Mouse (Mus musculus) liver, embryonic 13.5 days (tissue): ENCODE measurements around the gene Atp8a2. TPM values are rescaled to one million over a fixed set of nuclear protein-coding genes. Genes with fewer than 3 reads are reported as not detected.
"Not testable (repeated sequence)": the region's sequence is repeated elsewhere in the genome, so short reads cannot be mapped to it uniquely, and the experiment has no call there.

Source experiments
- ATAC-seq: fragments of 200-750 bp; cut with Nextera tagmentation; 2 replicates; pipeline ENCODE4 v1.8.0; 2017; ENCODE audit warnings: low read depth, mild to moderate bottlenecking, moderate number of reproducible peaks, moderate library complexity
- DNase-seq: peaks from one replicate; pipeline ENCODE4 v3.0.0; 2022
- H3K27ac ChIP-seq: fragments of 300-500 bp; sonication (generic); 2 replicates; pipeline ENCODE4 v1.5.1; 2015; ENCODE audit warnings: moderate library complexity, mild to moderate bottlenecking, inconsistent platforms
- H3K27me3 ChIP-seq: fragments of 300-500 bp; sonication (generic); 2 replicates; pipeline ENCODE4 v1.6.1; 2015; ENCODE audit warnings: mild to moderate bottlenecking, inconsistent platforms
- H3K36me3 ChIP-seq: fragments of 300-500 bp; sonication (generic); 2 replicates; pipeline ENCODE4 v1.6.1; 2015; ENCODE audit warnings: mild to moderate bottlenecking, inconsistent platforms
- H3K4me1 ChIP-seq: fragments of 300-500 bp; sonication (generic); replicated peaks from 2 replicates; pipeline ENCODE4 v1.6.1; 2015; ENCODE audit warnings: inconsistent platforms
- H3K4me2 ChIP-seq: fragments of 300-500 bp; sonication (generic); 2 replicates; pipeline ENCODE4 v1.6.1; 2015; ENCODE audit warnings: inconsistent platforms, mild to moderate bottlenecking, moderate library complexity
- H3K4me3 ChIP-seq: fragments of 300-500 bp; sonication (generic); replicated peaks from 2 replicates; pipeline ENCODE4 v1.5.1; 2015; ENCODE audit warnings: mild to moderate bottlenecking, inconsistent platforms
- H3K9ac ChIP-seq: fragments of 300-500 bp; sonication (generic); 2 replicates; pipeline ENCODE4 v1.6.1; 2015; ENCODE audit warnings: mild to moderate bottlenecking, inconsistent platforms
- H3K9me3 ChIP-seq: fragments of 300-500 bp; sonication (generic); replicated peaks from 2 replicates; pipeline ENCODE4 v1.6.1; 2016; ENCODE audit warnings: inconsistent platforms
- WGBS: fragments of 180-500 bp; shearing (Covaris S2); methylation state at CpG from one replicate; pipeline ENCODE4 v1.1.7; 2015; ENCODE audit not compliant: insufficient replicate concordance; 5-methylcytosine and 5-hydroxymethylcytosine counted together
- polyA plus RNA-seq: library from polyadenylated mRNA; unstranded; fragments of >200 nt; fragmentation: Nextera tagmentation; extraction: Ambion mirVana; gene quantifications from 2 replicates; pipeline ENCODE4 v1.2.1, GENCODE M21; 2015

Gene Atp8a2
- polyA plus RNA-seq, 1 experiment from 2014 or later = 1.8 TPM

DNA sequence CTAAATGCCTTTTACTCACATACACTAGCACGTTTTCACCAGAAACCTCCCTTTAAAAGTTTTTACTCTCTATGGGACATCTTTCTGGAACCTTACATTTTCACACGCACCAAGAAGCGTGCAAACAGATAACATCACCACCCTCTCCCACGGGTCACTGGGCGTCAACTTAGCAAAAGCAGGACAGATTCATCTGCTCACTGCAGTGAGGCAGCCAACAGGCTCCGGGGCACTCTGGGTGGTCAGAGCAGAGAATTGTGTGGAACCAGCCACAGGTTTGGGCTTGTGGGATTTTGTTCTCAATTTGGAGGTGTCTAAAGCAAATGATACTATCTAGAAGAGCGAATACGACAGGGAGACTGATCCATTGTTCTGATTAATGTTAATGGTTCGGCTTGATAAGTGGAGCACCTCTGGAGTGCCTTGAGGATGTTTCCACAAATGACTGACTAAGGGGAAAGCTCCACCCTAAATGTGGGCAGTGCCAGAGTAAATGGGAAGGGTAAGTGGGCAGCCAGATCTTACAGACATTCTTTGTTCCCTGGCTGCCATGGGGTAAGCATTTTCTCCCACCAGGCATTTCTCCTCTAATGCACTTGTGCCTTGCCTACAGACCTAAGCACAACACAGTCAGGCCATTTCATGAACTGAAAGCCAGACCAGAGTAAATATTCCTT, 236.6 kb downstream of the Atp8a2 start:
- H3K9me3 ChIP-seq = no peaks in the 10 kb centered on the region
- H3K36me3 ChIP-seq = no peaks in the 10 kb centered on the region
- H3K4me3 ChIP-seq = no peak overlapping the region
- no peaks in the 10 kb centered on the region for H3K4me1 ChIP-seq
- ATAC-seq (no peak), DNase-seq (no peak)
- H3K27me3 ChIP-seq = no peaks in the 10 kb centered on the region
- no peak overlapping the region for H3K27ac ChIP-seq
- no peak overlapping the region for H3K9ac ChIP-seq
- no peak overlapping the region for H3K4me2 ChIP-seq
- WGBS = 61% methylated on average over 9 of the region's 9 CpGs

- no peaks in the 10 kb centered on the region for H3K9me3 ChIP-seq
- WGBS = 57% methylated on average over 8 of the region's 8 CpGs
- no peak for DNase-seq
- no peaks in the 10 kb centered on the region for H3K27me3 ChIP-seq
- H3K4me2 ChIP-seq = no peak overlapping the region
- H3K9ac ChIP-seq = no peak overlapping the region
- no peaks in the 10 kb centered on the region for H3K4me1 ChIP-seq
- no peak overlapping the region for H3K4me3 ChIP-seq
- ATAC-seq = no peak
- H3K36me3 ChIP-seq = no peaks in the 10 kb centered on the region
- no peak overlapping the region for H3K27ac ChIP-seq
These were observed 237.3 kb downstream of the Atp8a2 start for GRCm38 (mm10) chr14:59959723-59960122.

DNA sequence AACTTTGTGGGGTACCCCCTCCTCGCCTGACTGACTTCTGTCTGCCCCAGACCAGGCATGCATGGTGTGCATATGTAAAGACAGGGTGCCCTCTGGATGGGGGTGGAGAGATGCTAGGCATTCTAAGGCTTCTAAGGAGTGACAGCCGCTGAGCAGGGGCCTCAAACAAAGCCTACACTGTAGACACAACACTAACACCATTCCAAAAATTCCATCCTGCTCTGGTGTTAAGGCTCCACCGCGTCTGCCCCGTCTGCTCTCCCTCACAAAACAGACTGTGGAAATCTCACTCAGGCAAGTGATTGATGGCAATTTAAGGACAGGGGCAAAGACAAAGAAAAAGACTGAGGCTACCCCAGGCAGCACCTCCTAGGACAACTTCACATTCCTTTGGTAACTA, 247.0 kb downstream of the Atp8a2 start:
- ATAC-seq (no peak), DNase-seq (no peak)
- Histone ChIP-seq H3K27me3 (no peaks in the 10 kb centered on the region), H3K36me3 (no peaks in the 10 kb centered on the region), H3K4me2 (no peak overlapping the region), H3K4me3 (no peak overlapping the region), H3K4me1 (no peaks in the 10 kb centered on the region), H3K9ac (no peak overlapping the region), H3K9me3 (0 out of 2 replicates have a peak, but pooled peaks cover 2% of the 10 kb centered on the region), H3K27ac (no peak overlapping the region)
- 35% methylated on average over 5 of the region's 5 CpGs for WGBS

DNA sequence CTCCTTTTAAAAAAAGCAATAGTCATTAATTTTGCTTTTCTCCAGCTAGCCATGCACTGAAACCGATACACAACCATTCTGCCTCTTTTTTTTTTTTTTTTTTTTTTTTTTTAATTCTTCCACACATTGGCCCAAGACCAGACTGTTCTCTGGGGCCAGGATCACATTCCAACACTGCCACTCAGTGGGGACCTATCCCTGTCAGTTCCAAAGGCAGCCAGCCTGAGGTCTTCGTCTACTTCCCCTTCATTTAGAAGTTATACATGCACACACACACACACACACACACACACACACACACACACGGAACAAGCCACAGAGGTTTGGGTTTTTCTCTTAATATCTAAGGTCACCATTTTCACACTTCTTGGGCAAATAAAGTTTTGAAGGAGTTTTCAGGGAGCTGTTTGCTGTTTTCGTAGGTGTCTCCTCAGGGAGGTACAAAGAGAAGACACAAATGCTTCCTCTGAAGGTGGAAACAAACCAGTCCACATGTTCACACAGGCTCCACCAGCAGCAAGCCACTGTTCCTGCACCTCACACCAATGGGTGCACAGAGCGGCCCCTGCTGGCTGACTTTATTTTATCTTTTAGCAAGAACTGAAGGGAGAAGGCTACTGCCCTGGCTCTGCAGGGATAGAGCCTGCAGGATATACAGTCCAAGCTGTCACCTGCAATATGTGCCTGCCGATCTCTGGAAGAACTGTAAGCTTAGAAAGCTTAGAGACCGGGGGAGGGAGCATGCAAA, 253.9 kb downstream of the Atp8a2 start:
- Histone ChIP-seq H3K4me3 (no peak overlapping the region), H3K36me3 (no peaks in the 10 kb centered on the region), H3K4me2 (no peak overlapping the region), H3K9ac (no peak overlapping the region), H3K4me1 (no peaks in the 10 kb centered on the region), H3K27ac (no peak overlapping the region), H3K27me3 (no peaks in the 10 kb centered on the region), H3K9me3 (no peaks in the 10 kb centered on the region)
- ATAC-seq (no peak), DNase-seq (peak; percentile 23)
- WGBS = 23% methylated on average over 7 of the region's 7 CpGs

GRCm38 (mm10) chr14:59942199-59942598, 254.8 kb downstream of the Atp8a2 start:
- WGBS = 67% methylated on average over 2 of the region's 2 CpGs
- no peak overlapping the region for H3K4me3 ChIP-seq
- ATAC-seq (no peak), DNase-seq (no peak)
- H3K9ac ChIP-seq = no peak overlapping the region
- no peak overlapping the region for H3K27ac ChIP-seq
- no peaks in the 10 kb centered on the region for H3K36me3 ChIP-seq
- no peaks in the 10 kb centered on the region for H3K27me3 ChIP-seq
- no peaks in the 10 kb centered on the region for H3K4me1 ChIP-seq
- no peak overlapping the region for H3K4me2 ChIP-seq
- H3K9me3 ChIP-seq = no peaks in the 10 kb centered on the region

GRCm38 (mm10) chr14:59932355-59932754, 264.6 kb downstream of the Atp8a2 start:
- Histone ChIP-seq H3K9ac (no peak overlapping the region), H3K4me3 (no peak overlapping the region), H3K9me3 (no peaks in the 10 kb centered on the region), H3K4me2 (no peak overlapping the region), H3K36me3 (no peaks in the 10 kb centered on the region), H3K4me1 (no peaks in the 10 kb centered on the region), H3K27me3 (no peaks in the 10 kb centered on the region), H3K27ac (no peak overlapping the region)
- ATAC-seq (no peak), DNase-seq (no peak)
- 34% methylated on average over 6 of the region's 6 CpGs for WGBS

GRCm38 (mm10) chr14:59931412-59932058, 265.4 kb downstream of the Atp8a2 start:
- ATAC-seq (no peak), DNase-seq (no peak)
- no peaks in the 10 kb centered on the region for H3K4me1 ChIP-seq
- 83% methylated on average over 13 of the region's 13 CpGs for WGBS
- H3K9me3 ChIP-seq = no peaks in the 10 kb centered on the region
- H3K4me3 ChIP-seq = no peak overlapping the region
- H3K27ac ChIP-seq = no peak overlapping the region
- H3K9ac ChIP-seq = no peak overlapping the region
- no peak overlapping the region for H3K4me2 ChIP-seq
- H3K36me3 ChIP-seq = no peaks in the 10 kb centered on the region
- no peaks in the 10 kb centered on the region for H3K27me3 ChIP-seq

- not testable (repeated sequence) for H3K36me3 ChIP-seq, H3K9me3 ChIP-seq, H3K4me1 ChIP-seq, H3K9ac ChIP-seq, H3K27me3 ChIP-seq, H3K4me3 ChIP-seq, H3K4me2 ChIP-seq, ATAC-seq, DNase-seq, H3K27ac ChIP-seq
- 53% methylated on average over 1 of the region's 1 CpGs for WGBS
These were observed 267.8 kb downstream of the Atp8a2 start for GRCm38 (mm10) chr14:59929190-59929589.

DNA sequence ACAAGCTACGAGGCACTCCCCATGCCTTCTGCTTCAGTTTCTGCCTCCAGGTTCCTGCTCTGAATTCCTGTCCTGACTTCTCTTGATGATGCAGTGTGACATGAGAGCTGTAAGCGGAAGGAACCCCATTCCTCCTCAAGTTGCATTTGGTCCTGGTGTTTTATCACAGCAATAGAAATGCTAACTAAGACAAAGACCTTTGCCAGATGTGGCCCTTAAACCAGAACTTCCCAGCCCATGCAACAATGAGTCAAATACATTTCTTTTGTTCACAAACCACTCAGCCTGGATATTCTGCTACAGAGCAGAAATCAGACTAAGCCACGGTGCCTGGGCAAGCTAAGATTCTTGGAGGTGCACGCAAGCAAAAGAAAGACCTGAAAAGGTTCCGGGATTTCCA, 268.2 kb downstream of the Atp8a2 start:
- Histone ChIP-seq H3K27ac (no peak overlapping the region), H3K4me1 (no peaks in the 10 kb centered on the region), H3K4me3 (no peak overlapping the region), H3K27me3 (no peaks in the 10 kb centered on the region), H3K4me2 (no peak overlapping the region), H3K9me3 (no peaks in the 10 kb centered on the region), H3K36me3 (no peaks in the 10 kb centered on the region), H3K9ac (no peak overlapping the region)
- WGBS = 72% methylated on average over 5 of the region's 5 CpGs
- DNase-seq (no peak), ATAC-seq (no peak)

DNA sequence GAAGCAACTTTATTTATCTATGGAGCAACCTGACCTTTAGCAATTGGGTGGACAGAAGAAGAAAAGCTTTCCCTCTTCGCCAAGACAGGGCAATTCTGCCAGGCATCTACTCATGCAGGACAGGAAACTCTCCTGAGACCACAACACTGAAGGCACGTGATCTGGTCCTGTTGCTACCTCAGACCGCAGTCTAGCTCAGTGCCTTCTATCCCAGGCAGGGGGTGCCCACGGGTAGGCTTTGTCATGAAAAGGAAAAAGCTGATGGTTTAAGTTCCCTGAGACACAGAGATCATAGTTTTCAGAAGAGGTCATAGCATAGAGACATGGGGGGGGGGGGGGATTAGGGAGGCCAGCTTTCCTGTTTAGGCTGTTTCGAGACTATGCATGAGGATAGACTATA, 269.2 kb downstream of the Atp8a2 start:
- no peak overlapping the region for H3K27ac ChIP-seq
- DNase-seq = no peak
- no peaks in the 10 kb centered on the region for H3K9me3 ChIP-seq
- H3K4me3 ChIP-seq = no peak overlapping the region
- no peak overlapping the region for H3K9ac ChIP-seq
- no peak overlapping the region for H3K4me2 ChIP-seq
- ATAC-seq = no peak
- H3K27me3 ChIP-seq = no peaks in the 10 kb centered on the region
- WGBS = 46% methylated on average over 5 of the region's 5 CpGs
- H3K36me3 ChIP-seq = no peaks in the 10 kb centered on the region
- H3K4me1 ChIP-seq = no peaks in the 10 kb centered on the region

- no peaks in the 10 kb centered on the region for H3K27me3 ChIP-seq
- no peak overlapping the region for H3K9ac ChIP-seq
- DNase-seq (no peak), ATAC-seq (no peak)
- 67% methylated on average over 8 of the region's 8 CpGs for WGBS
- H3K4me3 ChIP-seq = no peak overlapping the region
- no peaks in the 10 kb centered on the region for H3K36me3 ChIP-seq
- H3K27ac ChIP-seq = no peak overlapping the region
- no peaks in the 10 kb centered on the region for H3K9me3 ChIP-seq
- no peaks in the 10 kb centered on the region for H3K4me1 ChIP-seq
- H3K4me2 ChIP-seq = no peak overlapping the region
These were observed 277.1 kb downstream of the Atp8a2 start for GRCm38 (mm10) chr14:59919865-59920264.
